Mouse (Mus musculus): ENCODE measurements at regions not wholly inside any gene's neighbourhood (a gene's known extent, or its start where the extent isn't known, plus 50 kb on each side); places are given as distances from the start of the nearest gene placed in this dataset.
A peak's percentile ranks its signal among the peaks of the same experiment; 100 is the strongest.
"Not testable (repeated sequence)": the region's sequence is repeated elsewhere in the genome, so short reads cannot be mapped to it uniquely, and the experiment has no call there.

DNA sequence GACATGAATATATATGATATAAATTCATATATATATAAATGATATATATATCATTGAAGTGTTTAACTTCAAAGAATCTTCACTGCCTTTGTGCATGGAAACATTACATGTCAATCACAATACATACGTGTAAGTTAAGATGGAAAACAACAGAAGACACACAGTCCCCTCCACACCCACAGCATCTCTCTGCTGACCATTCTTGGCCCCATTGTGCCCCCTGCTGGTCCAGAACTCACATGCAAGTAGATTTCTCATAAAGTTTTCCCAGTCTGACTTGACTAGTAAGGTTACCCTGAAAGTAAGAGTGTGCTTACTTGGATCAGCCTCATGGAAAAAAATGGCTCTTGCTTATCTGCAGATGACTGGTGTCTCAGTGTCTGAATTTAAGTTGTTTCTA is 926.3 kb upstream of the Zfp386 start:
- no peak for DNase-seq

DNA sequence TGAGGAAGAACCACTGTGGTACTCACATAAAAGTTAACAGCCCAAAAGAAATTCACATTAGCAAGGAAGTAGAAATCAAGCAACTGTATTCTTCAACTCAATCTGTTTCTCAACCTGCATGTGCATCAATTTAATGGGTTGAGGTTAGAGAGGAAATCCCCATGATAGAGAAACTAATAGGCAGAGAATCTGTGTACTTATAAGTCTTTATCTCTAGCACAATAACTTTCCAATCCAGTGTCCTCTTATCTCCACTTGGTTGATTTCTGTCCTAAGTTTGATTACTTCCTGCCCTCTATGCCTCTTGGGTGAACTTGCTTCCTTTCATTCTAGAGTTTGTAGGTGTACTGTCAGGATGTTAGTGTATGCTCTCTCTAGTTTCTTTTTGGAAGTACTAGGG is 925.6 kb upstream of the Zfp386 start:
- no peak for DNase-seq

DNA sequence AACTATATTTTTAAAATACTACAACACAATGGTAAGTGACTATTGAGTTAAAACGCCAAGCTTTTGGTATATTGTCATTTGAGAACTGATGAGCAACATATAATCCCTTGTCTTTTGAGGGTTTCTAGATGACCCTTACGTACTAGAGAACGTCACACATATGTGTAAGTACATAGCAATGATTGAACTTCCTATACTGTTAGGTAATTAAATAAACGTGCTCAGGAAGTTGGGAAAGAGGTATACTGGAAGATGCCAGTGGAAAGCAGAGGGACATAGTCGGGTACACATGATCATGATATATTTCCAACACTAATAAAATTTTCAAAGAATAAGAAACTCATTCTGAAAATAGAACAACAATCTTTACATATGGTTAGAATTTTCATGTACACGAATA is 914.6 kb upstream of the Zfp386 start:
- not testable (repeated sequence) for DNase-seq

- DNase-seq, result not testable (repeated sequence)
These were observed 902.1 kb upstream of the Zfp386 start for GRCm38 (mm10) chr12:115145407-115145806.

DNA sequence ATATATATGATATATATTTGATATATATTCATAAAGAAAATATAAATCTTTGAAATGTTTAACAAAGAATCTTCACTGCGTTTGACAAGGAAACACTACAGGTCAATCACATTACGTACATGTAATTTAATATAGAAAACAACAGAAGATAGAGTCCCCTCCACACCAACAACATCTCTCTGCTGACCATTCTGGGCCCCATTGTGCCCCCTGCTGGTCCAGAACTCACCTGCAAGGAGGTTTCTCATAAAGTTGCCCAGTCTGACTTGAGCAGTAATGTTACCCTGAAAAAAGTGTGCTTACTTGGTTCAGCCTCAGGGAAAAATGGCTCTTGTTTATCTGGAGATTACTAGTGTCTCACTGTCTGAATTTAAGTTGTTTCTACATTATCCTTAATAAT is 901.1 kb upstream of the Zfp386 start:
- DNase-seq, result not testable (repeated sequence)

- DNase-seq, result not testable (repeated sequence)
These were observed 895.6 kb upstream of the Zfp386 start for GRCm38 (mm10) chr12:115151967-115152366.

- peak; percentile 22 for DNase-seq
These were observed 889.3 kb upstream of the Zfp386 start for GRCm38 (mm10) chr12:115158231-115158630.

DNA sequence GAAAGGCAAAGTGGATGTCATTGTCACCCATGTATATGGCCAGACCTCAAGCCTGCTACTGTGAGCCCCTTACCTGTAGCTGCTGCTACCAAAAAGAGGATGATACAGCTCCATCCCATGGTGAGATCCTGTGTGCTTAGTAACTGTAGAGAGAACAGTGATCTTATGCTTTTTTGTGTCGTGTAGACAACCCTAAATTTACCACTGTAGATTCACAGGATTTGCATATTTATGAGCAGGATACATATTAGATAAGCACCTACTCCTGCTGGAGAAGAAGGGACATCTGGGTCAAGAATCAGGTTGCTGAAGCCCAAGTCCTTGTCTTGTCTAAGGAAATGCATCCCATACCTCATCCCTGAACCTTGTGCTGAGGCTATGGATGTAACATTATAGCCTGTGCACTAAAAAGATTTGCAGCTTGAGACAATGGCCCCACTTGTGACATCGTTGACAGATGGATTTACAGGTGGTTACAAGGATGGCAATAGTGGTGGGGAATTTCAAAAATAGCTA is 888.7 kb upstream of the Zfp386 start:
- not testable (repeated sequence) for DNase-seq

- not testable (repeated sequence) for DNase-seq
These were observed 882.0 kb upstream of the Zfp386 start for GRCm38 (mm10) chr12:115165499-115165898.

- not testable (repeated sequence) for DNase-seq
These were observed 881.5 kb upstream of the Zfp386 start for GRCm38 (mm10) chr12:115166006-115166405.

DNA sequence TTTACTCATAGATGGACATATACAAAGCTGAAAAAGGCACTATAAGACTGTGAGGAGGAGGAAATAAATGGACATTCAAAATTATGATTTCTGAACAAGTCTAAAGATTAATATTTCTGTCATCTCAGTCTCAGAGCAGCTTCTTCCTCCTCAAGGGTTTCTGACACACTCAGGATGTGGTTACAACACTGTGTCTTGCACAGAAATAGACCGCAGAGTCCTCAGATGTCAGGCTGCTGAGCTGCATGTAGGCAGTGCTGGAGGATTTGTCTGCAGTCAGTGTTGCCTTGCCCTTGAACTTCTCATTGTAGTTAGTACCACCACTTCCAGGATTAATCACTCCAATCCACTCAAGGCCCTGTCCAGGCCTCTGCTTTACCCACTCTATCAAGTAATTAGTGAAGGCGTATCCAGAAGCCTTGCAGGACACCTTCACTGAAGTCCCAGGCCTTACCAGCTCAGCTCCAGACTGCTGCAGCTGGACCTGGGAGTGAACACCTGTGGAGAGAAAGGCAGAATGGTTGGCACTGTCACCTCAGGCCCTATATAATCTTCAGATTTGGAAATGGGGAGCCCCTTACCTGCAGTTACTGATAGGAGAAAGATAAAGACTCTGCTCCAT is 853.9 kb upstream of the Zfp386 start:
- DNase-seq, result peak; percentile 2

DNA sequence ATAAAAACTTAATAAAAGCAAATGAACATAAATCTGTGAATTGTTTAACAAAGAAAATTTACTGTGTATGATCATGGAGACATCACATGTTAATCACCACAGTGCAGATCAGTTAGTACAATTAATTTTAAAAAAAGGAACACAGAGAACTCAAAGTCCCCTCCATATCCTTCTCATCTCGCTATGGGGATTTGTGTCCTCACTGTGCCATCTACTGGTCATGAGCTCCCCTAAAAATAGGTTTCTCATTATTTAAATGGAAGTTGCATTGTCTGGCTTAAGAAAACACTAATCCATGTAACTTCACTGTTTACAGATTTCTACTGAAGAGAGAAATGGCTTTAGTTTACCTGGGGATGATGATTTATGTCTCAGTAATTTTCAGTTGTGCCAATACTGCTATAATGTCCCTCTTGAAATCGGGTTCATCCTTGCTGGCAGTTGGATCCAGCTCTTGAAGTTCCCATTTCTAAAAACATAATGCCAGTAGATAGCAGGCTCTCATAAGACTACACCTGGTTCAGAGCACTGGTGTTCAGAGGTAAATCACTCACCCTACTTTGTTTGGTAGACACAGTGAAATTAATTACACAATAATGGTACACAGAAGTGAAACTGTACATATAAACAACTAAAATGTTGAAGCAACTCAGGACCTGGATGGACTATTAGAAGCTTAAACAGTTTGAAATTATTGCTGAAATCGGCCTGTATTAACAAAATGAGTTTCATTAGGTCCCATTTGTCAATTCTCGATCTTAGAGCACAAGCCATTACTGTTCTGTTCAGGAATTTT is 850.0 kb upstream of the Zfp386 start:
- no peak for DNase-seq

- not testable (repeated sequence) for DNase-seq
These were observed 839.6 kb upstream of the Zfp386 start for GRCm38 (mm10) chr12:115207833-115208448.

- no peak for DNase-seq
These were observed 824.9 kb upstream of the Zfp386 start for GRCm38 (mm10) chr12:115222671-115223070.

GRCm38 (mm10) chr12:115229965-115230364 is 817.6 kb upstream of the Zfp386 start:
- no peak for DNase-seq

DNA sequence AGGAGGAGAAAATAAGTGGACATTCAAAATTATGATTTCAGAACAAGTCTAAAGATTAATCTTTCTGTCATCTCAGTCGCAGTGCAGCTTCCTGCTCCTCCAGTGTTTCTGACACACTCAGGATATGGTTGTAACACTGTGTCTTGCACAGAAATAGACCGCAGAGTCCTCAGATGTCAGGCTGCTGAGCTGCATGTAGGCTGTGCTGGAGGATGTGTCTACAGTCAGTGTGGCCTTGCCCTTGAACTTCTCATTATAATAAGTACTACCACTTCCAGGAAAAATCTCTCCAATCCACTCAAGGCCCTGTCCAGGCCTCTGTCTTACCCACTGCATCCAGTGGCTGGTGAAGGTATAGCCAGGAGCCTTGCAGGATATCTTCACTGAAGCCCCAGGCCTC is 804.9 kb upstream of the Zfp386 start:
- peak; percentile 5 for DNase-seq

- DNase-seq, result not testable (repeated sequence)
These were observed 800.2 kb upstream of the Zfp386 start for GRCm38 (mm10) chr12:115247298-115247697.

- no peak for DNase-seq
These were observed 789.7 kb upstream of the Zfp386 start for GRCm38 (mm10) chr12:115257802-115258201.

DNA sequence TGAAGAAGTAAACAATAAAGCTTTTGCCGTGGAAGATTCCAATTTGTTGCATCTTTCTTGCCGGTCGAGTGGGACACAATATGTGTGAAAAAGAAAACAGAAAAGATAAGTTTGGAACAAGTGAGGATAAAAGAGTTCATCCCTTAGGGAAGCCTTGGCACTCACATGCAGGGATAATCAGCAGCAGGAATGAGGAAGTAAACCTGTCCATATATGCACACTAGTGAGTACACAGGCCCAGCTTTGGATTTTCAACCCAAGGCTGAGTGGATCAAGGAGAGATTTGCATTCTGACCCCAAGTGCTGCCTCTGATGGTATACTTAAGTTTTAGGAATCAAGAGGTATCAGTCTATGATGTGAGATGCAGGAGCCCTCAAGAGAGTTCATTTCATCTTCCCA is 788.8 kb upstream of the Zfp386 start:
- DNase-seq, result no peak

- DNase-seq, result not testable (repeated sequence)
These were observed 785.1 kb upstream of the Zfp386 start for GRCm38 (mm10) chr12:115262431-115262830.

DNA sequence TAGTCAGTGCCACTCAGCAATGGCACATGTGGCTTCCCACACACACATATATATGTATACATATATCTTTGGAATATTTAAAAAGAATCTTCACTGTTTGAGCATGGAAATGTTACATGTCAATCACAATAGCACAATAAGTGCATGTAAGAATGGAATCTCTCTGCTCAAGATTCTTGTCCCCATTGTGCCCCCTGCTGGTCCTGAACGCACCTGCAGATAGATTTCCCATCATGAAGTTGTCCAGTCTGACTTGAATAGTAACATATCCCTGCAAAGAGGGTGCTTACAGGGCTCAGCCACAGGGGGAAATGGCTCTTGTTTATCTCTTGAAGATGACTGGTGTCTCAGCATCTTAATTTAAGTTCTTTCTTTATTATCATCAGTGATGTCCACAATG is 770.8 kb upstream of the Zfp386 start:
- not testable (repeated sequence) for DNase-seq

- not testable (repeated sequence) for DNase-seq
These were observed 753.8 kb upstream of the Zfp386 start for GRCm38 (mm10) chr12:115293772-115294171.

GRCm38 (mm10) chr12:115298041-115298440 is 749.5 kb upstream of the Zfp386 start:
- not testable (repeated sequence) for DNase-seq

All from adrenal gland, adult 2 months (tissue).